Mouse (Mus musculus): Measurements from ENCODE around the gene Vps37d.
"Not testable (repeated sequence)": the region's sequence is repeated elsewhere in the genome, so short reads cannot be mapped to it uniquely, and the experiment has no call there.

Gene Vps37d

DNA sequence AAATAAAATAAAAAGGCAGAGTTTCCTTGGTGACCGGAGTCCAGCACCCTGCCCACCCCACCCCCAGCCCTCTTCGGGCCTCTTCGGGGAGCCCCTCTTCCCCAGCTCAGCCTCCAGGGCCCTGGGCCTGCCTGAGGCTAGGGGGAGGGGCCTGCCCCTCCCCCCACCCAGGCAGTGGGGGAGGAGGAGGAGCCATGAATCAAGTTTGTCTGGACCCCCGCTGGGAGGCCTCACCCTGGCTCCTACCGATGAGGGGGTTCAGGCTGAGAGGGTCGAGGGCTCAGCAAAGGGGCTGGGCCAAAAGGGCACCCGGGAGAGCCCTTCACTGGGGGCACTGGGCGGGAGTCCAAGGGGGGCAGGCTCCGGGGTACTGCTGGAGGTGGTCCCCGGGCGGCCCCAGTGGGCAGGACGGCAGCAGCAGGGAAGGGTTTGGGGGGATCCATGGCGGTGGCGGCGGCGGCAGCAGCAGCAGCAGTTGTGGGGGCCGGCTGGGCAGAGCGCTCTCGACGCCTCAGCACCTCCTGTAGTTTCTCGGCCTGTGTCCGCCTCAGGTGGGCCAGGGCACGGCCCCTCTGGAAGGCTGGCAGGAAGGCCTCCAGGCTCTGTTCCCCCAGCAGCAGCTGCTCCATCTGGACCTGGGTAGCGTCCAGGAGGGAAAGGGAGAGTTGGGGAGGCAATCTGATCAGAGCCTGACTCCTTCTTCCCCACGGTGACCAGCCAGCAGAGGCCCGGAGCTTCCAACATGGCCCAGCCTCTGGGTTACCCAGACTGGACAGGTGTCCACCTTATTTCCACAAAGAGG is 4.5 kb downstream of the Vps37d start:
- DNase-seq, result no peak

DNA sequence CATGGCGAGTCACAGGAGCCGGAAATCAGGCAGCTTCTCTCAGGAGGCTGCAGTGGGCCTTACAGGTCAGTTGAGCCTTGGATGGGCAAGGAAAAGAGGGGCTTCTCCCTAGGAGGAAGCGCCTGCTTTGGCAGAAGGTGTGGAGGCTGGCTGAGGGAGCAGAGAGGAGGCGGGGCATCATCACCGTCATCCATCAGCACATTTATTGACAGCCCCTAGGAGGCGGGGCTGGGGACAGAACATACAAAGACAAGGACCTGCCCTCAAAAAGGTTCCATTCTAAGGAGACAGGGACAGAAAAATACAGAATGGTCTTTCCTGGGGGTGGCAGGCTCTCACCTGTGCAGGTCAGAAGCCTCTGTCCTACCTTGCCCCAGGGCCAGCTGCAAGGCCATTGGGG is 5.3 kb downstream of the Vps37d start:
- no peak for DNase-seq

DNA sequence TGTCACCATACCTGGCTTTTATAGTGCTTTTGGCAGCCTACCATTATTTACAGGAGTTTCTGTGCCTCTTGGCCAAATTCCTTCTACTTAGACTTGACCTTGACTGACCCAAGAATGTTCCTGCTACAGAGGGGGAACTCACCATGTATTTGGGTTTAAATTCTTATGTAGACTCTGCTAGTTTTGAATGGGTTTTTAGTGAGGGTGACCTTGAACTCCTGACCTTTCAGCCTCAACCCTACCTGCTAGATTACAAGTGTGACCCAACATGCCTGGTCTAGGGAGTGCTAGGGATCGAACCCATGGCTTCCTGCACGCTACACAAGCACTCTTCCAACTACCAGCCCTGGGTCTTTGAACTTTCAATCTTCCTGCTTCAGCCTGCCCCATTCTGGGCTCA is 6.0 kb downstream of the Vps37d start:
- DNase-seq, result no peak

DNA sequence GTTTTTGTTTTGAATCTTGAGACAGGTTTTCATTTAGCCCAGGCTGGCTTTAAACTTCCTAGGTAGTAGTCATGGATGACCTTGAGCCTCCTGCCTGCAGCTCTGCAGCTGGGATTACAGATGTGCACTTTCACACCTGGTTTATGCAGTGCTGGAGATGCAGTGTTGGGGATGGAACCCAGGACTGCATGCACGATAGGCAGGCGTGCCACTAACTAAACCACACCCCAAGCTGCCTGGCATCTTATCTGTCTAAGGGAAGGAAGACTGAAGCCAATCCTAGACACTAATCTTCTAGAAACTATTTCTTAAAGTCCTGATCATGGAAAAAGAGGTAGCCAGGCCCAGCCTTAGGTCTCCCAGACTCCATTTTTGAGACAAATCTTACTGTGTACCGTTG is 7.6 kb downstream of the Vps37d start:
- no peak for DNase-seq

DNA sequence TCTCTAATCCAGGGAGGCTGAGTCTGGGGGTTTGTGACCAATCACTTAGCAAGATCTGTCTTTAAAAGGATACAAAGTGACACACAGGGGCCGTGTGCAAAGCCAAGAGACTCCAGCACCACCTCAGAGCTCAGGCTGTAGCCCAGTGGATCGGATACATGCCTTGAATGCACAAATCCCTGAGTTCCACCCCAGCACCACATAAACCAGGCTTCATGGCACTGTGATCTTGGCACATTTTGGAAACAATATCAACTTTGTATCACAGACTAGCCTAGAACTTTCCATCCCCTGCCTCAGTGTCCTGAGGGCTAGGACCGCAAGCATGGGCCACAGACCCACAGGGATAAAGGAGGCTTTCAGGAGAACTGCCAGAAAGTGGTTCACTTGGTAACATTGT is 12.1 kb downstream of the Vps37d start:
- DNase-seq, result no peak

DNA sequence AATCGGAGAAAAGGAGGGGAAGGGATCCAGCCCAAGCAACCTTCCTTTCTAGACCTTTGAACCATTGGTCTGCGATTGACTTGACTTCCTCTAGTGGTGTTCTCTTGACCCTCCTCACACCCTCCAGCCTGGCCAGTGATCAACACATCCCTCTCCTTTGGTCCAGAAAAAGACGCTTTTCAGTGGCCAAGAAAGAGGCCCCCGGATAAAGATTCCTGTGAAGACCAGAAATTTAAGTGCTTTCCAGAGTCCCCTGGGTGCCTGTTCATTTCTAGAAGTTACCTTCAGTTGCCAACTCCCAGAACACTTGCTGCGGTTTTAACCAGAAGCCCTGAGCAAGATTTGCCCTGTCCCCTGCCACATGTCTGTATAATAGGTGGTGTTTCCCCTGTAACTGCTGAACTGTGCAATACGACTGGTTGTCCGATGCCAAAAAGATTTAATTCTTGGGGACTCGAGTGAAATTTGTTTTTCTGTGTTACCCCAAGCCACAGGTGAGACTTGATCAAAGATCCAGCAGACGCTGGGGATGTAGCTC is 13.1 kb downstream of the Vps37d start, which contains the start of gene Bud23:
TSS of gene Bud23 (minus strand) at position 51 of the 538 bp plus-strand sequence.
- not testable (repeated sequence) for DNase-seq

DNA sequence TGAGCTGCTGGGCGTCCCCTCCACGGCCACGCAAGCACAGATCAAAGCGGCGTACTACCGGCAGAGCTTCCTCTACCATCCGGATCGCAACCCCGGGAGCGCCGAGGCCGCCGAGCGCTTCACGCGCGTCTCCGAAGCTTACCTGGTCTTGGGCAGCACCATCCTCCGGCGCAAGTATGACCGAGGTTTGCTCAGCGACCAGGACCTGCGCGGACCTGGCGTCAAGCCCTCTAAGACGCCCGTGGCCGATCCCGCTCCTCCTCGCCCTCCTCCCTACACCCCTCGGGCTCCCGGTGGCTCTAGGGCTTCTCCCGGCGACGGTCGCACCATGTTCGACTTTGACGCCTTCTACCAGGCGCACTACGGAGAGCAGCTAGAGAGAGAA is 13.7 kb downstream of the Vps37d start:
- no peak for DNase-seq

DNA sequence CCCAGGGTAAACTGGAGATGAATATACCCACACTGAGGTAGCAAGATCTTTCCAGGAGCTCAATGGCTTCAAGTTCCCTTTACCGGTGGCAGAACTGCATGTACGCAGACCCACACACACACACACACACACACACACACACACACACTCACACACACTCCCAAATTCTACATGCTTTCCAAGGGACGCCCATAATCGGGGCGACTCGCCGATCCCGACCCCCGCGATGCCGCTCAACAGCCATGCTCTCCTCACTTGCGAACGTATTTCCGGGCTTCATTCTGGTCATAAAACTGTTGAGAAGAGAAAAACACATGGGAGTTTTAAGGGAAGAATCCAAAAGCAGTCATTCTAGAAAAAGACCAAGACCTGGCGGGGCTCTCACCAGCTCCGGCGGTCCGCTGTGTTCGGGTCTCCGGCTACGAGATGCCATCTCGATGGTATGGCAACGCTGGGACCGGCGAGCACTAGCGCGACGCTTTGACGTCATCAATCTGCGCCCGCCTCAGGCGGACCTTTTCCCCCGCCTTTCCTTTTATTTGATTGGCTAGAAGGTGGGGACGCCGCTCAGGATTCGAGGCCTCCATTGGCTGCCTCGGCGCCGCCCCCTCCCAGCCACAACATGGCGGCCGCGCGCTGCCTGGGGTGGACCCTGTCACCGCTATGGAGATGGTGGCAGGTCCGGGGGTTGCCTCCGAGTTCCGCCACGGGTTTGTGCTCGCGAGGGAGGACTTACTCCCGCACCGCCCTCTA is 14.3 kb downstream of the Vps37d start, which contains the start of gene Dnajc30:
TSS of gene Dnajc30 (plus strand) at position 574 of the 753 bp plus-strand sequence.
- DNase-seq, result peak; percentile 92 to 94

DNA sequence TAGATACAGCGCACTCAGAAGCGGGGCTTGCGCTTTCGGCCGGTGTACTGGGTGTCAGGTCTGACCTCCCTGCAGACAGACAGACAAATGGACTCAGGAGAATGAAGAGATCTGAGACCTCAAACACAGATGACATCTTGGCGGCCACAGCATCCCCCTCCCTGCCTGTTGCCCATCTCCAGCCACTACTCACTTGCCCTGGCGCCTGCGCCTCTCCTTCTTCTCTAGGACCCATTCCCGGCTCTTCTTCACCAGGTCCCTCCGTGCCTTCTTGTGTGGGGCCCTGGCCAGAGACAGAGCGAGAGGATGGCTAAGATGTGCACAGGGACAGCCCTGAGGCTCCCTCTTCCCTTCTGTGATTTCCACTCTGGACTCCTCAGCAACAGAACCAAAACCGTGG is 24.7 kb downstream of the Vps37d start:
- DNase-seq, result no peak

DNA sequence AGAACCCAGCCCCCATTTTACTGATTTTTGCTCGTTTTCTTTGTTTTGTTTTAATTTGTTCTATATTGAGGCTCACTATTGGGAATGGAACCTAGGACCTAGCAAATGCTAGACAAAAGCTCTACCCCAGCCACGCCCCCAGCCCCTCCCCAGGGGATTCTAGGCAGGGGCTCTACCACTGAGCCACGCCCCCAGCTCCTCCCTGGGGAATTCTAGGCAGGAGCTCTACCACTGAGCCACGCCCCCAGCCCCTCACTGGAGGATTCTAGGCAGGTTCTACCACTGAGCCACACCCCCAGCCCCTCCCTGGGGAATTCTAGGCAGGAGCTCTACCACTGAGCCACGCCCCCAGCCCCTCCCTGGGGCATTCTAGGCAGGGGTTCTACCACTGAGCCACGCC is 28.8 kb downstream of the Vps37d start:
- DNase-seq, result not testable (repeated sequence)

DNA sequence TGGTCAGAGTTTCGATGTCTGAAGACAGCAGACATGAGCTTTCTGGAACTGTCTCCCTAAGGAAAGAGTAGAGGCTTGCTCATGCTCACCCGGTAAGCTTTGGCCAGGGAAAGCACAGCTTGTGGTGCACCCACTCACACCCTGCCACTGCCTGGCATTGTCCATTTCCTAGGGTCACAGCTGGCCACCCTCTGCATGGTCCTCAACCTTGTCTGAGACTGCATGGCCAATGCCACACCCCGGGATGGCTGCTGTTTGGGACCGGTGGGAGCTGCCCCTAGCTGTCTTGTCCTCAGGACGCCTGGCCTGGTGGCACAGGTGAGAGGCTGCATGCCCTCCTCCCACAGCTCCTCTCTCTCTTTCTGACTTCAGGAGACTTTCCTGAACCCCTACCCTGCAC is 29.5 kb downstream of the Vps37d start:
- DNase-seq, result no peak

DNA sequence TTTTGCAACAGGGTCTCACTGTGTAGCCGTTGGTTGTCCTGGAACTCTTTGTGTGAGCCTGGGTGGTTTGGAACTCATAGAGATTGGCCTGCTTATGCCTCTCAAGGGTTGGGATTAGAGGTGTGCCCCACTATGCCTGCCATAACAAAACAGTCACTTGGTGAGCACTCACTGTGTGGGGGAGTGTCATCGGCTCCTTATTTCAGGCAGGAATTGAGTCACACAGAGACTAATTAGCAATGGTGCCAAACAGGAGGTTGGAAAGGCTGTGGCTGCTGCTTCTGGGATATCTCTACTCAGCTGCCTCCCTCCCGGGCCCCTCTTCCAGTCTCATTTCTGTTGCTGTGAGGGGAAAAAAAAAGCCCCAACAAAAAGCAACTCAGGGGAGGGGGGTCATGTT is 33.5 kb downstream of the Vps37d start:
- DNase-seq, result no peak

DNA sequence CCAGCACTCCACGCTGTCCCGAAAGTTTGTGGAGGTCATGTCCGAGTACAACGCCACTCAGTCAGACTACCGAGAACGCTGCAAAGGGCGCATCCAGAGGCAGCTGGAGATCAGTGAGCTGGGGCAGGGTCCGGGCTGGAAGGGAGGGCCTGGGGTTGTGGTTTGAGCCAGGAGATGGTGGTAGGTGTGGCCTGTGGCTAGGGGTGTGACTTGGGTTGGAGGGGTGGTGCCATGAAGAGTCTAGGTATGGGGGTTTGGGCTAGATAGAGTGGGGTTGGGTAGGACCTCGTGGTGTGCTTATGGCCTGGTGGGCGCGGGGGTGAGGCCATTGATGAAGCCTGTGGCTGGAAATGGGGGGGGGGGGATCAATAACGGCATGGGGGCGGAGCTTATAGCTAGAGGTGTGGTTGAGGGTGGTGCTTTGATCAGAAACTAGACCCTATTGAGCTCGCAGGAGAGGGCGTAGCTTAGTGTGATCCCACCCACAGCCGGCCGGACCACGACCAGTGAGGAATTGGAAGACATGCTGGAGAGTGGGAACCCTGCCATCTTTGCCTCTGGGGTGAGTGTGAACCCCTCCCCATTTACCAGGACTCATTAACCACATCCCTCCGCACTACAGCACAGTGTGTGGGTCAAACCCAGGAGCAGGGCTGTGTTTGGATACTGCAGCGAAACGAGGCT is 35.8 kb downstream of the Vps37d start:
- no peak for DNase-seq

DNA sequence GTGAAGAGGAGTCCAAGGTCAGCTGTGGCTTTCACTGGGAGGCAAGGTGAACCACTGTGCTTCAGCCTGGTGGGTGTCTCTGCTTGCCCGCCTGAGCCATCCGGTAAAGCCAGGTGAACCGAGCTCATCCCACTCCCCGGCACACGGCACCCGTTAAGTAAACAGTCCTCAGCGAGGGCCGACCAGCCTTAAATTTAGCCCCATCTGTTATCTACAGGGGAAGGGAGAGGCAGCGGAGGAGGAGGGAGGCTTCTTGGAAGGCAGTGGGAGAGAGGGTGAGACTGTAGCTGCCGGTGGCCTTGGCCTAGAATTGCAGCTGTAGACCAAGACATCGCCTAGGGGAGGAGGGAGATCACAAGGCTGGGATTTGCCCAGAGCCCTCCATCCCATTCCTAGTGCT is 37.3 kb downstream of the Vps37d start:
- DNase-seq, result no peak

DNA sequence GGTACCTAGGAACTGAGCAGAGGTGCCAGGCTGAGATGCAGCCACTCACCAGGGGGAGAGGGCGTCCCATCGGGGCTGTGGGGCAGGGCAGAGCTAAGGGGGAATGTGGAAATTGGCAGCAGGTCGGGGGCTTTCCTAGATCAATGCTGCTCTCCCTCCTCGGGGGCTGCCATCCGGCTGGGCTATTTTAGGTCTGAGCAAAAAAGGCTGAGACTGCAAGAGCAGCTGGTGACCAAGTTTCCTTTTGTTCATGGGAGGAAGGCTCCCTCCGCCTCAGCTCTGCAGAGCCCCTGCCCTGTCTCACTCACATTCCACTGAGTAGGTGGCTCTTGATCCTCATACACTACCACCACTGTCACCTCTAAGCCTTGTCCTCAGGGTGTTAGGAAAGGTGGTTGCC is 38.0 kb downstream of the Vps37d start:
- no peak for DNase-seq

DNA sequence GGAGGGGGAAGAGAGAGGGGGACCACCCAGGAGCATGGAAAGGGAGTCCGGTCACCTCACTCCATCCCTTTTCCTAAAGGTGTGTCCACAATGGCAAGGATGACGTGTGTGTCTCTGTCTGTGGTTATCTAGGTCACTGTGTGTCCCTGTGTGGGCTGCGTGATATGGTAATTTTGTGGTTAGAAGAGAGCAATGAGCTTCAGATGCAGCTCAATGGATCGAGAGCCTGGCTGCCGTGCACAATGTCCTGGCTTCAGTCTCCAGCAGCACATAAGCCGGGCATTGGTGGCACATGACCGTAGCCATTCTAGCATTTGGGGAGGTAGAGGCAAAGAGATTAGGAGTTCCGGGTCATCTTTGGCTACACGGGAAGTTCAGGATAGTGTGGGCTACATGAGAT is 38.5 kb downstream of the Vps37d start:
- no peak for DNase-seq

DNA sequence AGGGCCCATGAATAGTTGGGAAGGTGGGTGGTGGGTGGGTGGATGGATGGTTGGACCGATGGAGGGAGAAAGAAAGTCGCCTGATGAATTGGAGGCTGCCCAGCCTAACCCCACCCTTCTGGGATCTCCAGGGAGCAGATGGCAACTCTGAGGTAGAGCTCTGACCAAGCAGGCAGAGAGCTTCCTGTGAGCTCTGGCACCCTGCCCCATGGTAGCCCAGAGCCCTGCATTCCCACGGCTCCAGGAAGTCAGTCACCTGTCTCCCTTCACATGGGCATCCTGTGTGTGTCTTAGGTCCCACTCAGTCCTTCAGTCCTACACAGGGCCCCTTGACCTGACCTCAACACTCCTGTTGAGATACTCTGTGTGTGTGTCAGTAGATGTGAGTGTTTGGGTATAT is 40.1 kb downstream of the Vps37d start:
- no peak for DNase-seq

DNA sequence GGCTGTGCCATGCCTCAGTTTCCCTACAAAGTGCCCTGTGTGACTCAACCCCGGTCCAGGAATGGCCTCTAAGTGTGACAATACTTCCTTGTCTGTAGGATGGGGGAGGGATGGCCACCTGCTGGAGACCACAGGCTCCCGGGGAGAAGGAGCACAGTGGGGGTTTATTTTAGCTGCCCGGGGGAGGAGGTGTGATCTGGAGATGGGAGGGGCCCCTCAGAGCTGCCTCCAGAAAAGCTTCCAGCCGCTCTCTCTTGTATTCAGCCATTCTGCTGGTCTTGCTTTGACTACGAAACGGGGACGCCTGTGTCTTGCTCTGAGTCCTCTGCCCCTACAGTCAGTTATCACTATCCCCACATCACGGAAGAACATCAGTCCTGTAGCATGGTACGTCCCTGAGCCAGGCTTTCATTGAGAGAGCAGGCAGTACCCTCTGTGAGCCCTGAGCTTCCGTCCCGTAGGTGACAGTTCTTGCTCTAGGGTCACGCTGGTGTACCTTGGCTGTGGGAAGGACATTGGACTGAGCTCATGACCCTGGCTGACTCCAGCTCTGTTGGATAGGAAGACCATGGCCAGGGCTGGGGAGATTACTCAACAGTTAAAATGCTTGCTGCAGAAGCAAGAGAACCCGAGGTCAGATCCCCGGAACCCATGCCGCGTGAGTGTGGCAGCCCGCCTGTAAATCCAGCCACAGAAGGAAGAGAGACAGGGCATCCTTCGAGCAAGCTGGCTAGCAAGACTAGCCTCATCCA is 42.3 kb downstream of the Vps37d start:
- DNase-seq, result no peak

DNA sequence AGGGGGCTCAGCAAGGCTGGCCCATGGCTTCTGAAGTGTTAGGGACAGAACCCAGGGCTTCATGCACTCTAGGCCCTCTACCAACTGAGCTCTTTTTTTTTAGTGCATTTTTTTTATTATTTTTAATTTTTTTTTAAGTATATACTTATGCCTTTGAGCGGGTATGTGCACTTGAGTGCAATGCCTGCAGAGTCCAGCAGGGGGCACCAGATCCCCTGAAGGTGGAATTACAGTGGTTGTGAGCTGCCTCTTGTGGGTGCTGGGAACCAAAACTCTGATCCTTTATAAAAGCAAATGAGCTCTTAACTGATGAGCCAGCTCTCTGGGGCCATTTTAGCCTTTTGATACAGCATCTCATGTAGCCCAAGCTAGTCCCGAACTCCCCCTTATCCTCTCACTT is 43.5 kb downstream of the Vps37d start:
- DNase-seq, result no peak

DNA sequence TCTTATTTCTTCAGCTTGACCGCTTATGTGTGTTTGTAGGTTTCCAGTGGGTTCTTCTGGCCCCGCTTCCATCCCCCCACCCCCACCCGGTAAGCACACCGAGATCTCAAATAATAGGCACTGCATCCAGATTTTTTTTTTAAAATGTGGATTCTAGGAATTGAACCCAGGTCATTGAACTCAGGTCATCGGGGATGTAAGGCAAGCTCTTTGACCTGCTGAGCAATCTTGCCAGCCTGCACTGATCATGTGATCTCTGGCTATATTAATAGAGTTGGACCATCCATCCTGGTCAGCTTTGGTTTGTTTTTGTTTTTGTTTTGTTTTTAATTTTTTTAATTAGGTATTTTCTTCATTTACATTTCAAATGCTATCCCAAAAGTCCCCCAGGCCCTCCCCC is 45.5 kb downstream of the Vps37d start:
- DNase-seq, result no peak

DNA sequence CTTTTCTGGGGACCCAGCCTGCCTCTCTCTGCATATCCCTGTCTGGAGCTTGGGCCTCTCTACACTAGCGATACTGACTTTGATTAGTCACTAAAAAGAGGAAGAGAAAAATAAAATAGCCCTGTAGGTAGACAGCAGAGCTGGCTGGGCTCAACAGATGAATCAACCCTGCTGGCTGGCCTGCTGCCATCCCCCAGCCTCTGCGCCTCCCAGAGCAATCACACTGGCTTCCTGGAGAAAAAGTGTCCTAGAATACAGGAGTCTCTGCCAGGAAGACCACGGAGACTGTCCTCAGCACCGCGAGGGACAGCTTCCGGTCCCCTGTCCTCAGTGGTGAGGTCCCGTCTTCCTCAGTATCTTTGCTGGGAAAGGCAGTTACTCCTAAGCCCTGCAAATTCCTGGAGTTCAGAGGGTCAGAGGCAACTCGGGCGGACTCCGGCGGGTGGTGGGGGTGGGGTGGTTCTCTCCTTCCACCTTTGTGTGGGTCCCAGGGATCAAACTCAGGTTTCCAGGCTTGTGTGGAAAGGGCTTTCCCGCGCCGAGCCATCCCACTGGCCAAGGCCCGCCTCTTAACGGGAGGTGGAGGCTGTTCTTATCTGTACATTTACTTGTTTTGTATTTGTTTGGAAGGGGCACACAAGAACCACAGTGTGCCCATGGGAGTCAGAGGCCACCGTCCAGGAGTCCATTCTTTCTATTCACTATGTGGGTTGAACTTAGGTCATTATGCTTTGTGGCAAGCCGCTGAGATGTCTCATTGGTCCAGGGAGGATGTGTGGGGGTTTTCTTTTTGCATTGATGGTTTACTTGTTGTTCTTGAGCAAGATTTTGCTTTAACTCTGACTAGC is 48.8 kb downstream of the Vps37d start:
- DNase-seq, result no peak

DNA sequence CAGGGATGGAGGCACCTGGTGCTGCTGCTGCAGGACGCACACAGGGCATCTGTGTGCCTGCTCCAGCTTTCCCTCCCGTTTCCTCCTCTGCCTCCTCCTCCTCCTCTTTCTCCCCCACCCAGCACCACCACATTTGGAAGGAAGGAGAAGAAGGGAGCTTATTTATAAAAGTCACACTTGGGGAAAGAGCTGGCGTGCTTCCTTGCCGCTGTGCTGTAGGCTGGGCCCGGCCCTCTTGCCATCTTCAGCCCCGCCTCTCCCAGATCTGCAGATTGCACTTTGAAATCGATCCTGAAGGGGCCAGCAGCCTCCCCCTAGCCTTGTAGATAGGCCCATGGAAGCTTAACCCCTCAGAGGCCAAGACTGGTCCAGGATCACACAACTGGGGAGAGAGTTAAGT is 52.2 kb downstream of the Vps37d start:
- no peak for DNase-seq

All from thymus, adult 18-20 months (tissue).